Mouse (Mus musculus): ENCODE measurements at regions not wholly inside any gene's neighbourhood (a gene's known extent, or its start where the extent isn't known, plus 50 kb on each side); places are given as distances from the start of the nearest gene placed in this dataset.

- Histone ChIP-seq H3K27ac (peak overlapping the region; percentile 11; the same call in 1 of the 2 replicates), H3K4me3 (no peak overlapping the region)
- no peak for TF ChIP-seq CTCF (IDR thresholded peaks at IDR 0.05)
- intact Hi-C loops (cut with DNase I), result no loop called here
- peak in 1 of 2 experiments; percentile 24 for DNase-seq (ENCODE audit: extremely low spot score in 1 of 2, low spot score in 2 of 2)
Observed at GRCm38 (mm10) chr5:120365950-120366467, 65.5 kb upstream of the Lhx5 start.

GRCm38 (mm10) chr5:120368797-120369196, 62.7 kb upstream of the Lhx5 start:
- DNase-seq (ENCODE audit: extremely low spot score in 1 of 2, low spot score in 2 of 2), result no peak
- no peak overlapping the region for H3K4me3 ChIP-seq
- TF ChIP-seq CTCF (IDR thresholded peaks at IDR 0.05), result no peak
- intact Hi-C loops (cut with DNase I), result no loop called here
- no peak overlapping the region for H3K27ac ChIP-seq

- TF ChIP-seq CTCF (IDR thresholded peaks at IDR 0.05), result no peak
- no peak overlapping the region for H3K4me3 ChIP-seq
- no peak for DNase-seq (ENCODE audit: extremely low spot score in 1 of 2, low spot score in 2 of 2)
- H3K27ac ChIP-seq, result no peak overlapping the region
- intact Hi-C loops (cut with DNase I), result no loop called here
Observed at GRCm38 (mm10) chr5:120371176-120371819, 60.2 kb upstream of the Lhx5 start.

GRCm38 (mm10) chr5:120373426-120373825, 58.1 kb upstream of the Lhx5 start:
- TF ChIP-seq CTCF (IDR thresholded peaks at IDR 0.05), result no peak
- no peak for DNase-seq (ENCODE audit: extremely low spot score in 1 of 2, low spot score in 2 of 2)
- H3K4me3 ChIP-seq, result no peak overlapping the region
- intact Hi-C loops (cut with DNase I), result no loop called here
- H3K27ac ChIP-seq, result no peak overlapping the region

Small RNAs in the stretch of these regions (microRNA-seq; reads per million reads assigned to microRNA genes)
- gene Gm26474, result 0 reads per million in 2 experiments
